Mouse (Mus musculus): Measurements from ENCODE around the gene Sox12. TPM values are rescaled to one million over a fixed set of nuclear protein-coding genes. Genes with fewer than 3 reads are reported as not detected.
"Not testable (repeated sequence)": the region's sequence is repeated elsewhere in the genome, so short reads cannot be mapped to it uniquely, and the experiment has no call there.

Sox12 gene
- polyA plus RNA-seq, 1 experiment = 4.0 TPM

GRCm38 (mm10) chr2:152436983-152437860 is 39.4 kb upstream of the Sox12 start:
- TF ChIP-seq CTCF (IDR thresholded peaks at IDR 0.05; ENCODE audit: extremely low read depth, insufficient read depth, insufficient read length, insufficient replicate concordance) (peak; percentile 92), POLR2A (IDR thresholded peaks at IDR 0.05; ENCODE audit: low read depth, low read length) (no peak)
- peak; percentile 33 to 66 for DNase-seq (ENCODE audit: low read depth in 1 of 2, low spot score in 2 of 2)

DNA sequence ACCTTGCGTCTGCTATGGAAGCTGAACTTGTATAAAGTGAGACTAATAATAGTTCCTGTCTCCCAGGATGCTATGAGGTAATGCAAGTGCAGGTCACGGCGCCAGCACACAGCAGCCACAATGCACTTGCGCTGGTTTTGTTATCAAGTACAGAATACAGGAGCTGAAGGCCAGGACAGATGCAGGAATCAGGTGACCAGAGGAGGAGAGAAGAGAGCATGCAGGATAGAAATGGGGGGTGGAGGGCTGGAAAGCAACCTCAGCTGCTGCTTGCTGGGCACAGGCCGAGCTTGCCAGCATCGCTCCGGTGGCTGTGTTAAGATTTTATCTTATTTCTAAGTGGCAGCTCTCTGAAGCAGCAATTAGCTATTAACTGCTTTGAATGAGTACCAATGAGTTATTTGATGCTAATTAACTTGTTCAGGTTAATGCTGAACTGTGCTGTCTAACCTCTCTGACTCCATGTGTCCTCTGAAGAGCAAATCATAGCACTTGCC is 38.6 kb upstream of the Sox12 start:
- Histone ChIP-seq H3K27me3 (ENCODE audit: control insufficient read depth, insufficient read depth, low read length) (no peaks in the 10 kb centered on the region), H3K4me1 (ENCODE audit: control insufficient read depth, insufficient read depth, insufficient read length) (no peaks in the 10 kb centered on the region; the same call in 1 of the 2 replicates), H3K4me3 (ENCODE audit: extremely low read depth, insufficient read depth, insufficient read length) (no peak overlapping the region), H3K36me3 (ENCODE audit: control insufficient read depth, insufficient read depth, low read length) (no peaks in the 10 kb centered on the region), H3K27ac (ENCODE audit: insufficient read depth, low read length) (no peak overlapping the region)
- no peak for DNase-seq (ENCODE audit: low read depth in 1 of 2, low spot score in 2 of 2)
- TF ChIP-seq POLR2A (IDR thresholded peaks at IDR 0.05; ENCODE audit: low read depth, low read length) (no peak), CTCF (IDR thresholded peaks at IDR 0.05; ENCODE audit: extremely low read depth, insufficient read depth, insufficient read length, insufficient replicate concordance) (no peak)
- WGBS = 82% methylated on average over 7 of the region's 7 CpGs

More at GRCm38 (mm10) chr2:152436983-152437860, 39.4 kb upstream of the Sox12 start:
- WGBS = 8% methylated on average over 23 of the region's 23 CpGs
- Histone ChIP-seq H3K27ac (ENCODE audit: insufficient read depth, low read length) (no peak overlapping the region), H3K36me3 (ENCODE audit: control insufficient read depth, insufficient read depth, low read length) (no peaks in the 10 kb centered on the region), H3K4me1 (ENCODE audit: control insufficient read depth, insufficient read depth, insufficient read length) (no peaks in the 10 kb centered on the region; the same call in 1 of the 2 replicates), H3K27me3 (ENCODE audit: control insufficient read depth, insufficient read depth, low read length) (no peaks in the 10 kb centered on the region), H3K4me3 (ENCODE audit: extremely low read depth, insufficient read depth, insufficient read length) (peak overlapping the region; percentile 17; the same call in 1 of the 2 replicates)

- not testable (repeated sequence) for H3K4me3 ChIP-seq (ENCODE audit: extremely low read depth, insufficient read depth, insufficient read length); H3K27ac ChIP-seq (ENCODE audit: insufficient read depth, low read length); H3K36me3 ChIP-seq (ENCODE audit: control insufficient read depth, insufficient read depth, low read length); H3K4me1 ChIP-seq (ENCODE audit: control insufficient read depth, insufficient read depth, insufficient read length); H3K27me3 ChIP-seq (ENCODE audit: control insufficient read depth, insufficient read depth, low read length); DNase-seq (ENCODE audit: low read depth in 1 of 2, low spot score in 2 of 2)
- WGBS = 80% methylated on average over 2 of the region's 2 CpGs
These were observed 30.6 kb upstream of the Sox12 start for GRCm38 (mm10) chr2:152428481-152428880.

DNA sequence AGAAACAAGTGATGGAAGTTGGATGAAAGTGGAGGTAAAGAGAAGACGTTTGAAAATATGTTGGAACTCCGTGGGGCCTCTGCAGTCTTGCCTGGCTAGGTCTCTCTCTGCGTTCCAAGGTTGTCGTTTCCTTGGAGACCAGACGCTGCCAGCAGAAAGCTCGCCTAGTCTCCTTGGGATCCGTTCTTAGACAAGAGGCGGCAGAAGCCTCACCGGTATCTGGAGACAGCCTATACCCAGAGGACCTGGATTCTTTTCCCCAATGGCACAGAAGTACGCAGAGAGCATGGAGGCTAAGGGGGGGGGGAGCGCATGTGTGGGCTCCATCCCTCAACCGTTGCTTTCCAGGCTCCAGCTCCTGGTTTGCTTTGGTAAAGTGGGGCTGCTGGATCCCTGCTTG is 29.6 kb upstream of the Sox12 start:
- Histone ChIP-seq H3K4me1 (ENCODE audit: control insufficient read depth, insufficient read depth, insufficient read length) (no peaks in the 10 kb centered on the region), H3K27ac (ENCODE audit: insufficient read depth, low read length) (no peak overlapping the region), H3K27me3 (ENCODE audit: control insufficient read depth, insufficient read depth, low read length) (no peaks in the 10 kb centered on the region), H3K4me3 (ENCODE audit: extremely low read depth, insufficient read depth, insufficient read length) (no peak overlapping the region), H3K36me3 (ENCODE audit: control insufficient read depth, insufficient read depth, low read length) (no peaks in the 10 kb centered on the region)
- no peak for TF ChIP-seq CTCF (IDR thresholded peaks at IDR 0.05; ENCODE audit: extremely low read depth, insufficient read depth, insufficient read length, insufficient replicate concordance)
- TF ChIP-seq POLR2A (IDR thresholded peaks at IDR 0.05; ENCODE audit: low read depth, low read length) = no peak
- no peak for DNase-seq (ENCODE audit: low read depth in 1 of 2, low spot score in 2 of 2)
- WGBS = 59% methylated on average over 12 of the region's 12 CpGs

GRCm38 (mm10) chr2:152415786-152416185 is 17.9 kb upstream of the Sox12 start:
- H3K27ac ChIP-seq (ENCODE audit: insufficient read depth, low read length) = no peak overlapping the region
- no peaks in the 10 kb centered on the region for H3K36me3 ChIP-seq (ENCODE audit: control insufficient read depth, insufficient read depth, low read length)
- no peaks in the 10 kb centered on the region; the same call in none of the 2 replicates for H3K4me1 ChIP-seq (ENCODE audit: control insufficient read depth, insufficient read depth, insufficient read length)
- peaks cover 10% of the 10 kb centered on the region; the same call in 1 of the 2 replicates for H3K27me3 ChIP-seq (ENCODE audit: control insufficient read depth, insufficient read depth, low read length)
- TF ChIP-seq POLR2A (IDR thresholded peaks at IDR 0.05; ENCODE audit: low read depth, low read length) (no peak), CTCF (IDR thresholded peaks at IDR 0.05; ENCODE audit: extremely low read depth, insufficient read depth, insufficient read length, insufficient replicate concordance) (no peak)
- DNase-seq (ENCODE audit: low read depth in 1 of 2, low spot score in 2 of 2) = no peak
- 96% methylated on average over 3 of the region's 3 CpGs for WGBS
- H3K4me3 ChIP-seq (ENCODE audit: extremely low read depth, insufficient read depth, insufficient read length) = no peak overlapping the region

GRCm38 (mm10) chr2:152415287-152415686 is 17.4 kb upstream of the Sox12 start, which contains the start of gene 6820408C15Rik:
Gene 6820408C15Rik, plus strand, starts transcription at chr2:152415587.
- peak within 1 kb of the TSS; percentile 50 for H3K27ac ChIP-seq (ENCODE audit: insufficient read depth, low read length)

More at GRCm38 (mm10) chr2:152415287-152415686, 17.4 kb upstream of the Sox12 start, which contains the start of gene 6820408C15Rik:
- H3K4me1 ChIP-seq (ENCODE audit: control insufficient read depth, insufficient read depth, insufficient read length) = no peaks in the 10 kb centered on the region; the same call in none of the 2 replicates
- no peak for TF ChIP-seq POLR2A (IDR thresholded peaks at IDR 0.05; ENCODE audit: low read depth, low read length)
- TF ChIP-seq CTCF (IDR thresholded peaks at IDR 0.05; ENCODE audit: extremely low read depth, insufficient read depth, insufficient read length, insufficient replicate concordance) = no peak
- WGBS = 51% methylated on average over 4 of the region's 4 CpGs
- peak within 1 kb of the TSS; percentile 80 for H3K4me3 ChIP-seq (ENCODE audit: extremely low read depth, insufficient read depth, insufficient read length)
- H3K36me3 ChIP-seq (ENCODE audit: control insufficient read depth, insufficient read depth, low read length) = no peaks in the 10 kb centered on the region
- H3K27me3 ChIP-seq (ENCODE audit: control insufficient read depth, insufficient read depth, low read length) = peaks cover 10% of the 10 kb centered on the region; the same call in 1 of the 2 replicates
- DNase-seq (ENCODE audit: low read depth in 1 of 2, low spot score in 2 of 2) = no peak
